Mouse (Mus musculus) hindbrain, embryonic 14.5 days (tissue): ENCODE measurements at regions not wholly inside any gene's neighbourhood (a gene's known extent, or its start where the extent isn't known, plus 50 kb on each side); places are given as distances from the start of the nearest gene placed in this dataset.

Experiments used
- ATAC-seq: fragments of 200-750 bp; cut with Nextera tagmentation; 2 replicates; pipeline ENCODE4 v1.8.0; 2017; ENCODE audit warnings: moderate number of reproducible peaks, mild to moderate bottlenecking, moderate TSS enrichment, moderate library complexity; ENCODE audit not compliant: low FRiP score
- DNase-seq: peaks from one replicate; pipeline ENCODE4 v3.0.0-alpha.2; 2015; ENCODE audit warnings: low spot score
- H3K27ac ChIP-seq: fragments of 300-500 bp; sonication (generic); 2 replicates; pipeline ENCODE4 v1.5.1; 2014; ENCODE audit warnings: mild to moderate bottlenecking, moderate library complexity
- H3K27me3 ChIP-seq: fragments of 300-500 bp; sonication (generic); 2 replicates; pipeline ENCODE4 v1.6.1; 2014; ENCODE audit warnings: mild to moderate bottlenecking, low read length, mixed read lengths; ENCODE audit not compliant: control insufficient read depth, insufficient read depth
- H3K36me3 ChIP-seq: fragments of 300-500 bp; sonication (generic); replicated peaks from 2 replicates; pipeline ENCODE4 v1.6.1; 2014; ENCODE audit not compliant: control insufficient read depth, insufficient read depth
- H3K4me1 ChIP-seq: fragments of 300-500 bp; sonication (generic); replicated peaks from 2 replicates; pipeline ENCODE4 v1.6.1; 2014; ENCODE audit warnings: antibody characterized with exemption, low read length, mixed read lengths; ENCODE audit not compliant: control insufficient read depth, insufficient read depth
- H3K4me2 ChIP-seq: fragments of 300-500 bp; sonication (generic); replicated peaks from 2 replicates; pipeline ENCODE4 v1.6.1; 2014; ENCODE audit warnings: mild to moderate bottlenecking, moderate library complexity
- H3K4me3 ChIP-seq: fragments of 300-500 bp; sonication (generic); replicated peaks from 2 replicates; pipeline ENCODE4 v1.5.1; 2014; ENCODE audit warnings: mild to moderate bottlenecking, low read length
- H3K9ac ChIP-seq: fragments of 300-500 bp; sonication (generic); 2 replicates; pipeline ENCODE4 v1.6.1; 2014
- H3K9me3 ChIP-seq: fragments of 300-500 bp; sonication (generic); 2 replicates; pipeline ENCODE4 v1.6.1; 2016; ENCODE audit warnings: low read length; ENCODE audit not compliant: control insufficient read depth
- WGBS: fragments of 180-500 bp; shearing (Covaris S2); extraction: QIAGEN DNeasy Blood & Tissue Kit; methylation state at CpG from one replicate; pipeline ENCODE4 v1.1.7; 2014; 5-methylcytosine and 5-hydroxymethylcytosine counted together

GRCm38 (mm10) chr2:101296369-101296682 lies 328.2 kb upstream of the Rag2 start:
- WGBS, result 18% methylated on average over 3 of the region's 3 CpGs

GRCm38 (mm10) chr2:101296778-101297177 lies 327.7 kb upstream of the Rag2 start:
- no peak overlapping the region; the same call in 1 of the 2 replicates for H3K27ac ChIP-seq
- DNase-seq, result no peak
- H3K4me1 ChIP-seq, result peaks cover 16% of the 10 kb centered on the region; the same call in 1 of the 2 replicates

More at GRCm38 (mm10) chr2:101296369-101296682, 328.2 kb upstream of the Rag2 start:
- no peak overlapping the region for H3K9ac ChIP-seq
- H3K9me3 ChIP-seq, result 0 out of 2 replicates have a peak, but pooled peaks cover 3% of the 10 kb centered on the region
- DNase-seq (no peak), ATAC-seq (no peak; the same call in 1 of the 2 replicates)
- H3K27me3 ChIP-seq, result no peaks in the 10 kb centered on the region
- H3K4me3 ChIP-seq, result no peak overlapping the region
- H3K4me2 ChIP-seq, result 0 out of 2 replicates have a peak overlapping the region, but pooled peaks have one; percentile 0
- H3K27ac ChIP-seq, result no peak overlapping the region; the same call in 1 of the 2 replicates
- H3K4me1 ChIP-seq, result peaks cover 16% of the 10 kb centered on the region; the same call in 1 of the 2 replicates
- no peaks in the 10 kb centered on the region for H3K36me3 ChIP-seq

GRCm38 (mm10) chr2:101299126-101299525 lies 325.4 kb upstream of the Rag2 start:
- no peak overlapping the region for H3K27ac ChIP-seq
- ATAC-seq, result no peak
- 0 out of 2 replicates have a peak, but pooled peaks cover 3% of the 10 kb centered on the region for H3K9me3 ChIP-seq
- no peak overlapping the region for H3K4me3 ChIP-seq
- WGBS, result 91% methylated on average over 2 of the region's 2 CpGs
- no peak for DNase-seq
- H3K9ac ChIP-seq, result no peak overlapping the region
- H3K4me2 ChIP-seq, result no peak overlapping the region
- no peaks in the 10 kb centered on the region for H3K36me3 ChIP-seq
- peaks cover 16% of the 10 kb centered on the region; the same call in 1 of the 2 replicates for H3K4me1 ChIP-seq
- no peaks in the 10 kb centered on the region for H3K27me3 ChIP-seq

More at GRCm38 (mm10) chr2:101296778-101297177, 327.7 kb upstream of the Rag2 start:
- H3K9me3 ChIP-seq, result 0 out of 2 replicates have a peak, but pooled peaks cover 3% of the 10 kb centered on the region
- no peak overlapping the region for H3K9ac ChIP-seq
- ATAC-seq, result no peak
- no peak overlapping the region for H3K4me3 ChIP-seq
- no peak overlapping the region for H3K4me2 ChIP-seq
- no peaks in the 10 kb centered on the region for H3K27me3 ChIP-seq
- H3K36me3 ChIP-seq, result no peaks in the 10 kb centered on the region

- H3K27me3 ChIP-seq, result no peaks in the 10 kb centered on the region
- ATAC-seq, result no peak
- H3K9me3 ChIP-seq, result 0 out of 2 replicates have a peak, but pooled peaks cover 3% of the 10 kb centered on the region
These were observed 324.4 kb upstream of the Rag2 start for GRCm38 (mm10) chr2:101300106-101300505.

DNA sequence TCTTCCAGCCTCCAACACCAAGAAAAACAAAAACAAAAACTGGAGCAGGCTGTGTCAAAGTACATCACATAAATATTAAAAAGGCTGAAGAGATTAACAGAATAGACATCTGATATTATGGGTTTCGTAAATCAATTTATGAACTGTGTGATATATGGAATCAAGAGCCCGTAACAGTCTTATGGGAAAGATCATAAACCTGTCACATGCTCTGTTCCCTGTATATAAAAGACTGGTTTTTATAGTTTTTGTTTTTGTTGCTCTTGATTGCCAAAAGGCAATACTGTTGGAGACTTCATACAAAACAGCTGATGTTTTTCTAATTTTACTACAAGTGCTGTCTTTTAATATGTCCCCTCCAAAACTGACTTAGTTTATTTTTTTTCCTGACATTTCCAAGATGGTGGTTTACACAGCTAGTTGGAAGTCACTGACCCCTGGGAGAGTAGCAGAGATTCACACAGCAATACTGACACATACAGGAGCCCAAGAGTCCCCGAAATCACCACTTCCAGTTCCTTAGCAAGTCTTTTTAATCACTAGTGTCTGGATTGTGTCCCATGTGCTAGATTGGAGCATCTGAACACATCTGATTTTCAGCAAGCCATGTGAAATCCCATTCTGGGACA lies 303.1 kb upstream of the Rag2 start:
- no peaks in the 10 kb centered on the region for H3K9me3 ChIP-seq
- 81% methylated on average over 3 of the region's 3 CpGs for WGBS
- no peak for ATAC-seq
- H3K9ac ChIP-seq, result no peak overlapping the region
- no peak for DNase-seq
- H3K4me3 ChIP-seq, result no peak overlapping the region
- H3K4me1 ChIP-seq, result no peaks in the 10 kb centered on the region
- H3K4me2 ChIP-seq, result no peak overlapping the region
- H3K36me3 ChIP-seq, result no peaks in the 10 kb centered on the region
- H3K27me3 ChIP-seq, result no peaks in the 10 kb centered on the region
- no peak overlapping the region for H3K27ac ChIP-seq

More at GRCm38 (mm10) chr2:101300106-101300505, 324.4 kb upstream of the Rag2 start:
- no peak overlapping the region for H3K4me2 ChIP-seq
- H3K36me3 ChIP-seq, result no peaks in the 10 kb centered on the region
- DNase-seq, result no peak
- H3K27ac ChIP-seq, result no peak overlapping the region
- no peak overlapping the region for H3K9ac ChIP-seq
- peaks cover 16% of the 10 kb centered on the region; the same call in 1 of the 2 replicates for H3K4me1 ChIP-seq
- H3K4me3 ChIP-seq, result no peak overlapping the region

DNA sequence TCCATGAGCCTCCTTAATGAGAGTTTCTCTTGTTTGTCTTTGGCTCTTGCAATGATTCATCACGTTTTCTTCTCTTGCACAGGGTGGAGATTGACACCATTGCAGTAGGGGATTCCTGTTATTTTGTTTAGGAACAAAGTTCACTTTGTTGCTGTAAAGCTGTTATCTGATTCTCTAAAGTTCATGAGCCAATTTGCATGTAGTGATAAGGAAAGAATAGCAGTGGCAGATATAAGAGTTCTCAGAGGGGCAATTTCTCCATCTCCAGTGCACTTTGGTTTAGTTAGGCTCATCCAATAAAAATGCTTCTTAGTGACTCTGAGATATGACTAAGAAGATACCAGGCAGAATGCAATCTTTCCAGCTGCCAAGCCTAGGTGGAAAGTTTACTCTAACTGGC lies 267.8 kb upstream of the Rag2 start:
- Histone ChIP-seq H3K9ac (no peak overlapping the region), H3K9me3 (no peaks in the 10 kb centered on the region), H3K4me1 (no peaks in the 10 kb centered on the region), H3K27ac (no peak overlapping the region), H3K36me3 (no peaks in the 10 kb centered on the region), H3K27me3 (no peaks in the 10 kb centered on the region), H3K4me3 (no peak overlapping the region), H3K4me2 (no peak overlapping the region)
- no peak for DNase-seq
- 38% methylated on average over 1 of the region's 1 CpGs for WGBS
- ATAC-seq, result no peak

DNA sequence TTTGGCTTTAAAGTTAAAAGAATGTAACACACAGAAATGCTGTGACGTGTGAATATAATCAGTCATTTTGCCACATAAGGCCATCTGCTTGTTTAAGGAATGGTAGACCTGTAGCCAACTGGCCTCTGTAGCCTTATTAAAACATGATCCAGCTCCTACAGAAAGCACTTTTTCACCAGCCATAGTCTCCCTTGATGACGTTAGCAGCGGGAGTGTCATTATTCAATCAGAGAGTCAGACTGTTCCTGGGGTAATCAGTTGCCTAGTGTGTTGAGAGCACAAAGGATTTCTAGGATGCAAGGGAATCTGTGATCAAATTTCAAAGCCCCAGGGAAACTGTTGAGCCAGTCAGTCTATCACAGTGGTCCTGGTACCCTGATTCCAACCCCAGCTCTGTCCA lies 260.3 kb upstream of the Rag2 start:
- Histone ChIP-seq H3K4me1 (no peaks in the 10 kb centered on the region), H3K27me3 (no peaks in the 10 kb centered on the region), H3K27ac (no peak overlapping the region), H3K9me3 (no peaks in the 10 kb centered on the region), H3K36me3 (no peaks in the 10 kb centered on the region), H3K4me2 (no peak overlapping the region), H3K4me3 (no peak overlapping the region), H3K9ac (no peak overlapping the region)
- DNase-seq (no peak), ATAC-seq (no peak)
- 38% methylated on average over 3 of the region's 3 CpGs for WGBS

DNA sequence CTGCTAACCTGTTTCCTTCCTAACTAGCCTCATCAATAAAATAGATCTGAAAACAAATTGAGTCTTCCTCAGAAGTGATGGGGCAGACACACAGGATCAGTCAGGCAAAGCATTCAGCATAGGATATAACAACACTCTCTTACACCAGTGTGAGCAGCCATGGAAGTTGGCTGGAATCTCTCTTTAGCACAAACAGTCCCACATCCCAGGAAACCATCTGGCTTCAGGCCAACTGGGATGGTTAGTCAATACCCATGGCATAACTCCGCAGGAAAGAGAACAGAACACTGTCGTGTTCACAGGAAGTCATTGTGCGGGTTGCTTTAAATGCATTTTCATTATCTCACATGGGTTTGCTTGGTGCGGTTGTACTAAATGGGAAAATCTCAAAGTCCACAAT lies 256.2 kb upstream of the Rag2 start:
- DNase-seq (peak; percentile 35), ATAC-seq (peak; percentile 71; the same call in 1 of the 2 replicates)
- no peak overlapping the region for H3K9ac ChIP-seq
- H3K27me3 ChIP-seq, result no peaks in the 10 kb centered on the region
- H3K4me1 ChIP-seq, result no peaks in the 10 kb centered on the region
- no peaks in the 10 kb centered on the region for H3K9me3 ChIP-seq
- H3K4me2 ChIP-seq, result no peak overlapping the region
- no peaks in the 10 kb centered on the region for H3K36me3 ChIP-seq
- no peak overlapping the region for H3K4me3 ChIP-seq
- H3K27ac ChIP-seq, result no peak overlapping the region
- WGBS, result 63% methylated on average over 4 of the region's 4 CpGs

DNA sequence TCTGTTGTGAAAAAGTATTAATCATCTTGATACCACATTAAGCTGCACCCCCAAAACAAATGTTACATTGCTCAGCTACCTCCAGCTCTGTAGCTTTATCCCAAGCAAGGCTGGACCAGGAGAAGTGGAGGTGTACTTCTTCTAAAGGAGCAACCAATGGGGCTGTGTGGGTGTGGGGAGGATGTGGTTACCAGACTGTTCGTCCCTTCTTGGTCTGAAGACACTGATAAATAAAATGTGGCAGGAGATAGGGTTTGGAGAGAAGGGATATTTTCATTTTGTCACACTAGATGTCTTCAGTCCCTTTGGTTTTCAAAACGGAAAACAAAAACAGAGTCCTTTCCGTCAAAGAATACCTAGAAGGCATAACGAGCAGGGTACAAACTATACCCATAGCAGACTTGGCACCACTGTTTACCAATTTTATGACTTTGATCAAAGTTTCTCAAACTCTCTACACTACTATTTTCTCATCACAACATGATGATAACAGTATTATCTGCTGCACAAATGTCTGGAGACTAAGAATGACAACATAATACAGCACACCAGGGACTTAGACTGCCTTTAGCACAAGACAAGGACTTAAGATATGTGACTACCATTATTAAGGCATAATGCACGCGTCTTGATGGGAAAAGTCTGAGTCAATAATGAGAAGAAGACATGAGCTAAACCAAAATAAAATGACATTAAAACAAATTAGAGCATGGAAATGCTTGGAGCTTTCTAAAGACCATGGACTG lies 253.4 kb upstream of the Rag2 start:
- ATAC-seq (no peak), DNase-seq (no peak)
- Histone ChIP-seq H3K27me3 (no peaks in the 10 kb centered on the region), H3K9ac (no peak overlapping the region), H3K4me3 (no peak overlapping the region), H3K4me1 (no peaks in the 10 kb centered on the region), H3K4me2 (no peak overlapping the region), H3K36me3 (no peaks in the 10 kb centered on the region), H3K27ac (no peak overlapping the region), H3K9me3 (no peaks in the 10 kb centered on the region)
- 94% methylated on average over 6 of the region's 6 CpGs for WGBS
